Mouse (Mus musculus) stomach, embryonic 14.5 days (tissue): ENCODE measurements around the gene Apbb1. TPM values are rescaled to one million over a fixed set of nuclear protein-coding genes. Genes with fewer than 3 reads are reported as not detected.

Experiments
- ATAC-seq: fragments of 200-750 bp; cut with Nextera tagmentation; 2 replicates; pipeline ENCODE4 v1.8.0; 2017; ENCODE audit warnings: low read depth, moderate TSS enrichment; ENCODE audit not compliant: insufficient number of reproducible peaks, insufficient read depth, low FRiP score
- H3K27ac ChIP-seq: fragments of 300-500 bp; sonication (generic); 2 replicates; pipeline ENCODE4 v1.5.1; 2014; ENCODE audit warnings: mild to moderate bottlenecking, low read length, moderate library complexity, mixed read lengths
- H3K27me3 ChIP-seq: fragments of 300-500 bp; sonication (generic); 2 replicates; pipeline ENCODE4 v1.6.1; 2014; ENCODE audit warnings: low read length, control low read depth, mixed read lengths; ENCODE audit not compliant: control insufficient read depth, insufficient read depth
- H3K36me3 ChIP-seq: fragments of 300-500 bp; sonication (generic); 2 replicates; pipeline ENCODE4 v1.6.1; 2014; ENCODE audit warnings: mild to moderate bottlenecking, control low read depth, low read length, moderate library complexity, mixed read lengths; ENCODE audit not compliant: control insufficient read depth, insufficient read depth
- H3K4me1 ChIP-seq: fragments of 300-500 bp; sonication (generic); 2 replicates; pipeline ENCODE4 v1.6.1; 2014; ENCODE audit warnings: low read length, control low read depth, mixed read lengths; ENCODE audit not compliant: control insufficient read depth, insufficient read depth
- H3K4me2 ChIP-seq: fragments of 300-500 bp; sonication (generic); replicated peaks from 2 replicates; pipeline ENCODE4 v1.6.1; 2014; ENCODE audit warnings: low read depth, low read length, control low read depth
- H3K4me3 ChIP-seq: fragments of 300-500 bp; sonication (generic); 2 replicates; pipeline ENCODE4 v1.5.1; 2014; ENCODE audit warnings: low read depth, low read length, control low read depth
- H3K9ac ChIP-seq: fragments of 300-500 bp; sonication (generic); replicated peaks from 2 replicates; pipeline ENCODE4 v1.6.1; 2014; ENCODE audit warnings: low read depth, mild to moderate bottlenecking, control low read depth, low read length, moderate library complexity, mixed read lengths
- H3K9me3 ChIP-seq: fragments of 300-500 bp; sonication (generic); 2 replicates; pipeline ENCODE4 v1.6.1; 2016; ENCODE audit warnings: low read depth, low read length, control low read depth; ENCODE audit not compliant: control insufficient read depth
- WGBS: fragments of 180-500 bp; shearing (Covaris S2); extraction: QIAGEN DNeasy Blood & Tissue Kit; methylation state at CpG from one replicate; pipeline ENCODE4 v1.1.7; 2014; 5-methylcytosine and 5-hydroxymethylcytosine counted together
- polyA plus RNA-seq: library from polyadenylated mRNA; unstranded; fragments of >200 nt; fragmentation: Nextera tagmentation; extraction: Ambion mirVana; gene quantifications from 2 replicates; pipeline ENCODE4 v1.2.1, GENCODE M21; 2014

The Apbb1 gene
- polyA plus RNA-seq, 1 experiment from 2014 or later = 47.2 TPM

- Histone ChIP-seq H3K4me3 (no peak overlapping the region), H3K27me3 (no peaks in the 10 kb centered on the region), H3K4me1 (no peaks in the 10 kb centered on the region), H3K27ac (no peak overlapping the region), H3K4me2 (no peak overlapping the region), H3K9ac (no peak overlapping the region), H3K9me3 (no peaks in the 10 kb centered on the region), H3K36me3 (peaks cover 64% of the 10 kb centered on the region)
- 91% methylated on average over 1 of the region's 1 CpGs for WGBS
- ATAC-seq = no peak
Measured at GRCm38 (mm10) chr7:105615720-105616119, 34.3 kb upstream of the Apbb1 start.

GRCm38 (mm10) chr7:105614400-105614799, 32.9 kb upstream of the Apbb1 start:
- ATAC-seq = no peak
- Histone ChIP-seq H3K36me3 (peaks cover 65% of the 10 kb centered on the region), H3K27ac (no peak overlapping the region), H3K4me2 (no peak overlapping the region), H3K27me3 (no peaks in the 10 kb centered on the region), H3K4me1 (no peaks in the 10 kb centered on the region), H3K9ac (no peak overlapping the region), H3K4me3 (no peak overlapping the region), H3K9me3 (no peaks in the 10 kb centered on the region)
- WGBS = 93% methylated on average over 1 of the region's 1 CpGs

- Histone ChIP-seq H3K27ac (no peak overlapping the region), H3K4me3 (no peak overlapping the region), H3K9ac (no peak overlapping the region), H3K36me3 (peaks cover 41% of the 10 kb centered on the region), H3K4me1 (no peaks in the 10 kb centered on the region), H3K27me3 (no peaks in the 10 kb centered on the region), H3K9me3 (no peaks in the 10 kb centered on the region), H3K4me2 (no peak overlapping the region)
- no peak for ATAC-seq
- WGBS = 91% methylated on average over 1 of the region's 1 CpGs
Measured at GRCm38 (mm10) chr7:105611767-105612166, 30.3 kb upstream of the Apbb1 start.

- no peak for ATAC-seq
- H3K27ac ChIP-seq = no peak overlapping the region
- peaks cover 6% of the 10 kb centered on the region; the same call in 1 of the 2 replicates for H3K9me3 ChIP-seq
- no peak overlapping the region for H3K9ac ChIP-seq
- no peak overlapping the region for H3K4me3 ChIP-seq
- H3K4me1 ChIP-seq = no peaks in the 10 kb centered on the region
- H3K36me3 ChIP-seq = peaks cover 24% of the 10 kb centered on the region
- WGBS = 88% methylated on average over 3 of the region's 3 CpGs
- H3K27me3 ChIP-seq = no peaks in the 10 kb centered on the region
- H3K4me2 ChIP-seq = no peak overlapping the region
Measured at GRCm38 (mm10) chr7:105608467-105608866, 27.0 kb upstream of the Apbb1 start.

GRCm38 (mm10) chr7:105602860-105603623, 21.6 kb upstream of the Apbb1 start:
- H3K4me2 ChIP-seq = no peak overlapping the region
- peaks cover 6% of the 10 kb centered on the region; the same call in 1 of the 2 replicates for H3K9me3 ChIP-seq
- no peaks in the 10 kb centered on the region for H3K36me3 ChIP-seq
- H3K4me1 ChIP-seq = no peaks in the 10 kb centered on the region
- H3K4me3 ChIP-seq = no peak overlapping the region
- no peak overlapping the region for H3K27ac ChIP-seq
- 34% methylated on average over 9 of the region's 9 CpGs for WGBS
- H3K9ac ChIP-seq = no peak overlapping the region
- ATAC-seq = peak; percentile 56; the same call in 1 of the 2 replicates
- no peaks in the 10 kb centered on the region for H3K27me3 ChIP-seq

- no peak overlapping the region for H3K27ac ChIP-seq
- no peak overlapping the region for H3K9ac ChIP-seq
- H3K4me2 ChIP-seq = no peak overlapping the region
- no peaks in the 10 kb centered on the region for H3K9me3 ChIP-seq
- no peaks in the 10 kb centered on the region for H3K36me3 ChIP-seq
- no peak for ATAC-seq
- no peak overlapping the region for H3K4me3 ChIP-seq
- no peaks in the 10 kb centered on the region for H3K4me1 ChIP-seq
- no peaks in the 10 kb centered on the region for H3K27me3 ChIP-seq
- 35% methylated on average over 7 of the region's 7 CpGs for WGBS
Measured at GRCm38 (mm10) chr7:105590097-105590496, 8.6 kb upstream of the Apbb1 start.

GRCm38 (mm10) chr7:105588325-105588912, 7.0 kb upstream of the Apbb1 start:
- WGBS = 52% methylated on average over 9 of the region's 9 CpGs
- no peak overlapping the region for H3K4me2 ChIP-seq
- H3K4me3 ChIP-seq = no peak overlapping the region
- H3K4me1 ChIP-seq = no peaks in the 10 kb centered on the region
- no peaks in the 10 kb centered on the region for H3K27me3 ChIP-seq
- no peaks in the 10 kb centered on the region for H3K9me3 ChIP-seq
- no peaks in the 10 kb centered on the region for H3K36me3 ChIP-seq
- H3K27ac ChIP-seq = no peak overlapping the region
- ATAC-seq = no peak
- no peak overlapping the region for H3K9ac ChIP-seq

- Histone ChIP-seq H3K4me2 (peak overlapping the region; percentile 76), H3K9me3 (no peaks in the 10 kb centered on the region), H3K4me3 (no peak overlapping the region), H3K27me3 (no peaks in the 10 kb centered on the region), H3K27ac (no peak overlapping the region), H3K4me1 (0 out of 2 replicates have a peak, but pooled peaks cover 5% of the 10 kb centered on the region), H3K36me3 (no peaks in the 10 kb centered on the region), H3K9ac (no peak overlapping the region)
- no peak for ATAC-seq
- 71% methylated on average over 2 of the region's 2 CpGs for WGBS
Measured at GRCm38 (mm10) chr7:105581959-105582358, 506 bp upstream of the Apbb1 start.
